Mouse (Mus musculus) myocyte (in vitro differentiated cells): Measurements from ENCODE around the gene Olfr648.

Source experiments
- CEBPB ChIP-seq: IDR thresholded peaks from 2 replicates; pipeline ENCODE4 v1.6.1; 2011; ENCODE audit warnings: mild to moderate bottlenecking, moderate library complexity; ENCODE audit not compliant: poor library complexity, insufficient read depth, severe bottlenecking
- E2F4 ChIP-seq: IDR thresholded peaks from one replicate; pipeline ENCODE4 v1.6.1; 2011; ENCODE audit warnings: mild to moderate bottlenecking, control low read depth, moderate library complexity; ENCODE audit not compliant: insufficient read depth
- MAX ChIP-seq: IDR thresholded peaks from one replicate; pipeline ENCODE4 v1.6.1; 2011; ENCODE audit warnings: low read depth, mild to moderate bottlenecking, control low read depth
- MYOD1 ChIP-seq, 3 experiments: IDR thresholded peaks; one replicate each; pipeline ENCODE4 v1.6.1; 2011; ENCODE audit warnings: control low read depth in 2 of 3, low read depth in 2 of 3, mild to moderate bottlenecking in 2 of 3, moderate library complexity in 1 of 3; ENCODE audit not compliant: insufficient read length in 2 of 3, control insufficient read depth in 1 of 3
- MYOG ChIP-seq, 3 experiments: IDR thresholded peaks; one replicate each; pipeline ENCODE4 v1.6.1; 2011; ENCODE audit warnings: control low read depth in 2 of 3, low read depth in 2 of 3, mild to moderate bottlenecking in 2 of 3; ENCODE audit not compliant: insufficient read length in 2 of 3, control insufficient read depth in 1 of 3, insufficient read depth in 1 of 3
- POLR2A ChIP-seq: IDR thresholded peaks from one replicate; pipeline ENCODE4 v1.6.1; 2011; ENCODE audit warnings: low read depth, mild to moderate bottlenecking, control low read depth, moderate library complexity; ENCODE audit not compliant: insufficient read length
- POLR2AphosphoS2 ChIP-seq: IDR thresholded peaks from one replicate; pipeline ENCODE4 v1.6.1; 2011; ENCODE audit warnings: low read depth, control low read depth; ENCODE audit not compliant: insufficient read length
- REST ChIP-seq: IDR thresholded peaks from one replicate; pipeline ENCODE4 v1.6.1; 2011; ENCODE audit warnings: mild to moderate bottlenecking, control low read depth, moderate library complexity; ENCODE audit not compliant: insufficient read depth, insufficient read length
- SRF ChIP-seq: IDR thresholded peaks from one replicate; pipeline ENCODE4 v1.6.1; 2011; ENCODE audit warnings: low read depth; ENCODE audit not compliant: control insufficient read depth, insufficient read length
- TCF12 ChIP-seq: IDR thresholded peaks from one replicate; pipeline ENCODE4 v1.6.1; 2011; ENCODE audit warnings: mild to moderate bottlenecking, control low read depth; ENCODE audit not compliant: poor library complexity, insufficient read depth, severe bottlenecking
- TCF3 ChIP-seq: IDR thresholded peaks from one replicate; pipeline ENCODE4 v1.6.1; 2011; ENCODE audit warnings: low read depth, control low read depth; ENCODE audit not compliant: insufficient read length
- USF1 ChIP-seq: IDR thresholded peaks from one replicate; pipeline ENCODE4 v1.6.1; 2011; ENCODE audit warnings: low read depth, mild to moderate bottlenecking, control low read depth, moderate library complexity

DNA sequence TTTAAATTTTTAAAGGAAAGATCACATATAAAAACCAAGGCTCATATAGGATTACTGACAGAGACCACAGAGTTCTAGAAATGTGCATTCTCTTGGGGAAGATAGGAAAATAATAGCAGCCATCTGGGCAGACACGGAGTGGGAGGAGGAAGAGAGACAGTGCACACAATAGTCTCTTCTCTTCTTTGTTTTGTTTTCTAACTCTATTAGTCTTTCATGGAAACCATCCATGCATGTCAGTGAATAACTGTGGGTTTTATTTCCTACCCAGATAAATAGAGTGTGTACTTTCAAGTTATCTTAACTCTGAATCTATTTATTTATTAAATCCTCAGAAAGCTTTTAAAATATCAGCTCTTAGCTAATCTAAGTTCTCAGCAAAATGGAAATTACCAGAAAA is 8.1 kb downstream of the Olfr648 start:
- no peak for TF ChIP-seq POLR2A
- TF ChIP-seq E2F4 = no peak
- TF ChIP-seq SRF = no peak
- no peak for TF ChIP-seq MYOD1 (IDR thresholded peaks at IDR 0.05; ENCODE audit: control insufficient read depth in 1 of 3, insufficient read length in 2 of 3, low read depth in 2 of 3)
- TF ChIP-seq TCF12 = no peak
- no peak for TF ChIP-seq POLR2AphosphoS2
- TF ChIP-seq CEBPB = no peak
- TF ChIP-seq MYOG (IDR thresholded peaks at IDR 0.05; ENCODE audit: control insufficient read depth in 1 of 3, insufficient read depth in 1 of 3, insufficient read length in 2 of 3, low read depth in 2 of 3) = no peak
- no peak for TF ChIP-seq TCF3
- no peak for TF ChIP-seq USF1
- TF ChIP-seq MAX = no peak
- no peak for TF ChIP-seq REST
